ENCODE assay signal across 12 mouse cellular contexts in the genomic region with DNA sequence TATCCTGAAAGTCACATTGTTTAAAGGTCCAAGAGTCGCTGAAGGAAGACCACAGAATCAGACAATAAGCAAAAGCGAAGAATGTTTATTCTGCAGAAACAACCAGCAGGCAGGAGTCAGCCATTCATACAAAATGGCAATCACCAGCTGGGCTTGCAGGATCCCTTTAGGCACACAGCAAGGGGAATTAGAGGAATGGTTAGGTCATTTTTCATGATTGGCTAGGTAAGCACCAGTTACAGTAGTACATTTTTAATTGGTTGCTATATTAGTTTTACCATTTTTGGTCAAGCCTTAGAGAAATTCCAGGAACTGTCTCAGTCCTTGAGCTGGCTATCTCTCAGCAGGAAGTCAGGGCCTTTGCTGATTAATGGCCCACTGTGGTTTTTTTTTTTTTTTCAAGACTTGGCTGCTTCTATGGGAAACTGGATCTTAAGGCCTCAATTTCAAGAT. TPM values are rescaled to one million over a fixed set of nuclear protein-coding genes. Genes with fewer than 3 reads are reported as not detected.
DNase-seq lines count a peak whose midpoint lies in the region; ATAC-seq and TF ChIP-seq lines count a peak whose summit lies in the region.
"Had no signal": no experiment of that assay in that cellular context is flagged by ENCODE, and none has a peak within 500 bp of the region (broad histone marks: within the 10 kb centered on the region; RNA-seq: fewer than 3 reads in every experiment).

No protein-coding gene starts in this region.

- H3K27ac ChIP-seq in kidney, adult 2 months (ENCODE audit: insufficient read depth, low read depth, low read length) = no peak overlapping the region
- H3K27ac ChIP-seq in liver, embryonic 16.5 days (ENCODE audit: low read length) = no peak overlapping the region

- no peak overlapping the region for H3K4me2 ChIP-seq in liver, embryonic 16.5 days (ENCODE audit: low read depth, low read length)

- DNase-seq in kidney, adult 2 months = peak; percentile 17
- DNase-seq in kidney, postnatal 4 days = no peak
- peak; percentile 99 for DNase-seq in MEL-GATA-1-ER (ENCODE audit: extremely low read depth, low read depth)
- DNase-seq in c-Kit-positive CD71-positive TER-119-positive erythroid progenitor cells, embryonic 14.5 days (ENCODE audit: low spot score) = peak; percentile 53
- no peak for DNase-seq in thymus, postnatal 25 days
- DNase-seq in left cerebral cortex, postnatal 36 days (ENCODE audit: low spot score in 2 of 2) = no peak
- DNase-seq: cerebellum, postnatal 14 days; kidney, postnatal 36 days; midbrain, embryonic 14.5 days; spleen, adult 18-20 months; thymus, postnatal 36 days had no signal

- no peak overlapping the region for H3K9ac ChIP-seq in liver, embryonic 16.5 days (ENCODE audit: low read depth, low read length)

- H3K36me3 ChIP-seq in kidney, adult 2 months (ENCODE audit: control insufficient read depth, insufficient read depth, low read length) = no peaks in the 10 kb centered on the region
- H3K36me3 ChIP-seq in liver, embryonic 16.5 days (ENCODE audit: control insufficient read depth, insufficient read depth) = no peaks in the 10 kb centered on the region

- no peaks in the 10 kb centered on the region for H3K27me3 ChIP-seq in kidney, adult 2 months (replicated peaks; ENCODE audit: control insufficient read depth, insufficient read depth, low read length)
- no peaks in the 10 kb centered on the region for H3K27me3 ChIP-seq in liver, embryonic 16.5 days (ENCODE audit: control insufficient read depth, insufficient read depth, low read depth, low read length)

- no peaks in the 10 kb centered on the region for H3K9me3 ChIP-seq in liver, embryonic 16.5 days (replicated peaks; ENCODE audit: control insufficient read depth, low read length)

- 0 out of 2 replicates have a peak, but pooled peaks have one; percentile 35 for ATAC-seq in liver, embryonic 16.5 days (ENCODE audit: low read depth)

- no peak overlapping the region for H3K4me3 ChIP-seq in kidney, adult 2 months (ENCODE audit: insufficient read depth, low read depth, low read length)
- H3K4me3 ChIP-seq in liver, embryonic 16.5 days (ENCODE audit: low read depth, low read length) = no peak overlapping the region

- no peak for TF ChIP-seq CTCF in kidney, adult 2 months (conservative IDR thresholded peaks at IDR 0.05; ENCODE audit: insufficient read depth, insufficient read length, low read depth, low read length)

- TF ChIP-seq POLR2A in kidney, adult 2 months (IDR thresholded peaks at IDR 0.05; ENCODE audit: low read depth, low read length) = no peak

- intact Hi-C loops in left cerebral cortex, postnatal 36 days (cut with DNase I) = no loop called here

- WGBS in kidney, adult 2 months = 72% methylated on average over 2 of the region's 2 CpGs
- WGBS in liver, embryonic 16.5 days (ENCODE audit: insufficient replicate concordance) = 38% methylated on average over 2 of the region's 2 CpGs

- no peaks in the 10 kb centered on the region for H3K4me1 ChIP-seq in kidney, adult 2 months (ENCODE audit: control insufficient read depth, insufficient read depth, low read length)
- H3K4me1 ChIP-seq in liver, embryonic 16.5 days (ENCODE audit: control insufficient read depth, low read depth, low read length) = no peaks in the 10 kb centered on the region; the same call in none of the 2 replicates

RNA-seq across cellular contexts. Expression of gene Zranb3, which starts 33.9 kb away (rescaled TPM):
- polyA plus RNA-seq in kidney, adult 2 months (2012; rRNA removed) = 1.2 and 1.3 TPM in 2 replicates
- 3.4 and 3.7 TPM in 2 replicates for polyA plus RNA-seq in liver, embryonic 16.5 days (2015; fragmentation: Nextera tagmentation; extraction: Ambion mirVana)
- total RNA-seq in left cerebral cortex, postnatal 36 days (2021) = 1 to 10 TPM; 6.9 to 7.6 TPM

RNA-seq across cellular contexts. Expression of gene R3hdm1, which starts 34.1 kb away (rescaled TPM):
- 28.6 and 29.5 TPM in 2 replicates for polyA plus RNA-seq in kidney, adult 2 months (2012; rRNA removed)
- 31.5 and 33.1 TPM in 2 replicates for polyA plus RNA-seq in liver, embryonic 16.5 days (2015; fragmentation: Nextera tagmentation; extraction: Ambion mirVana)
- total RNA-seq in left cerebral cortex, postnatal 36 days (2021) = 100 to 1,000 TPM; 419 to 573 TPM

Comparison
In these comparisons a context has a peak if more than half of its experiments do, and no peak if none do; other contexts are left out.
1. DNase-seq: peak in kidney, adult 2 months (single experiment), MEL-GATA-1-ER (single experiment) and c-Kit-positive CD71-positive TER-119-positive erythroid progenitor cells, embryonic 14.5 days (single experiment); none in kidney, postnatal 4 days (0 of 2), thymus, postnatal 25 days (single experiment) and left cerebral cortex, postnatal 36 days (0 of 2).